Mouse (Mus musculus) midbrain, embryonic 14.5 days (tissue): ENCODE results near the gene Ric3. TPM values are rescaled to one million over a fixed set of nuclear protein-coding genes. Genes with fewer than 3 reads are reported as not detected.

Experiments used
- ATAC-seq: fragments of 200-750 bp; cut with Nextera tagmentation; 2 replicates; pipeline ENCODE4 v1.8.0; 2017; ENCODE audit warnings: moderate number of reproducible peaks, moderate library complexity; ENCODE audit not compliant: low FRiP score, low TSS enrichment
- DNase-seq: peaks from one replicate; pipeline ENCODE4 v3.0.0-alpha.2; 2015
- H3K27ac ChIP-seq: fragments of 300-500 bp; sonication (generic); replicated peaks from 2 replicates; pipeline ENCODE4 v1.5.1; 2014; ENCODE audit warnings: mild to moderate bottlenecking, low read depth, low read length, moderate library complexity
- H3K27me3 ChIP-seq: fragments of 300-500 bp; sonication (generic); 2 replicates; pipeline ENCODE4 v1.6.1; 2014; ENCODE audit warnings: low read length, control low read depth, mixed read lengths; ENCODE audit not compliant: control insufficient read depth, insufficient read depth
- H3K36me3 ChIP-seq: fragments of 300-500 bp; sonication (generic); 2 replicates; pipeline ENCODE4 v1.6.1; 2014; ENCODE audit warnings: low read length, control low read depth; ENCODE audit not compliant: control insufficient read depth, insufficient read depth
- H3K4me1 ChIP-seq: fragments of 300-500 bp; sonication (generic); 2 replicates; pipeline ENCODE4 v1.6.1; 2014; ENCODE audit warnings: mild to moderate bottlenecking, antibody characterized with exemption, low read length, control low read depth; ENCODE audit not compliant: control insufficient read depth, insufficient read depth
- H3K4me2 ChIP-seq: fragments of 300-500 bp; sonication (generic); 2 replicates; pipeline ENCODE4 v1.6.1; 2014; ENCODE audit warnings: mild to moderate bottlenecking, low read length, moderate library complexity
- H3K4me3 ChIP-seq: fragments of 300-500 bp; sonication (generic); replicated peaks from 2 replicates; pipeline ENCODE4 v1.5.1; 2014; ENCODE audit warnings: low read depth, low read length
- H3K9ac ChIP-seq: fragments of 300-500 bp; sonication (generic); replicated peaks from 2 replicates; pipeline ENCODE4 v1.6.1; 2014; ENCODE audit warnings: mild to moderate bottlenecking, low read length, moderate library complexity
- H3K9me3 ChIP-seq: fragments of 300-500 bp; sonication (generic); 2 replicates; pipeline ENCODE4 v1.6.1; 2016; ENCODE audit warnings: low read length, control low read depth, mixed read lengths; ENCODE audit not compliant: control insufficient read depth
- whole genome bisulfite sequencing: fragments of 180-500 bp; shearing (Covaris S2); extraction: QIAGEN DNeasy Blood & Tissue Kit; methylation state at CpG from one replicate; pipeline ENCODE4 v1.1.7; 2014; 5-methylcytosine and 5-hydroxymethylcytosine counted together
- polyA plus RNA-seq: library from polyadenylated mRNA; unstranded; fragments of >200 nt; fragmentation: Nextera tagmentation; extraction: Ambion mirVana; gene quantifications from 2 replicates; pipeline ENCODE4 v1.2.1, GENCODE M21; 2014

The Ric3 gene
- polyA plus RNA-seq, 1 experiment from 2014 or later = 36.1 TPM

DNA sequence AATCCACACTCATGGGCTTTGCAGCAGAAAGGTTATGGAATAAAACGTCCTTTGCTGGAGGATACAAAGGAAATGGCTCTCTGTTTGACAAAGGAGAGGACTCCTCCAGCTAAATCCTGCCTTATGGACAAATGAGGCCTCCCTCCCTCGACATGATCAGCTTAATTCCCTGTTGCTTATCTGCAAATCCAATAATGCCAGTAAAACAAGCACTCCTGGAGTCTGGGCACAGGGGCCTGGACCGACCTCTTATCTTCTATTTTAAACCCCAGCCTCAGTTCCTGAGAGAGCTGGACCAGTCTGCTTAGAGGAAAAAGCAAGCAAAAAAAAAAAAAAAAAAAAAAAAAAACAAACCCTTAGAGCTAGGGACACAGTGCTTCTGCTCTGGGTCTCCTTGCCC lies 79.5 kb downstream of the Ric3 start:
- H3K4me2 ChIP-seq = no peak overlapping the region
- no peak overlapping the region for H3K9ac ChIP-seq
- H3K27me3 ChIP-seq = no peaks in the 10 kb centered on the region
- no peak overlapping the region; the same call in 1 of the 2 replicates for H3K27ac ChIP-seq
- H3K4me1 ChIP-seq = no peaks in the 10 kb centered on the region
- DNase-seq (peak; percentile 19), ATAC-seq (no peak)
- 6% methylated on average over 3 of the region's 3 CpGs for WGBS
- no peak overlapping the region for H3K4me3 ChIP-seq
- no peaks in the 10 kb centered on the region for H3K36me3 ChIP-seq
- no peaks in the 10 kb centered on the region for H3K9me3 ChIP-seq

GRCm38 (mm10) chr7:109001971-109002370 lies 81.2 kb downstream of the Ric3 start:
- Histone ChIP-seq H3K36me3 (no peaks in the 10 kb centered on the region), H3K27me3 (no peaks in the 10 kb centered on the region), H3K27ac (no peak overlapping the region), H3K4me3 (no peak overlapping the region), H3K9ac (no peak overlapping the region), H3K4me2 (no peak overlapping the region), H3K4me1 (no peaks in the 10 kb centered on the region), H3K9me3 (no peaks in the 10 kb centered on the region)
- DNase-seq = no peak
- 87% methylated on average over 4 of the region's 4 CpGs for WGBS
- no peak for ATAC-seq

GRCm38 (mm10) chr7:109000315-109000954 lies 82.7 kb downstream of the Ric3 start:
- Histone ChIP-seq H3K9ac (no peak overlapping the region), H3K4me3 (no peak overlapping the region), H3K36me3 (no peaks in the 10 kb centered on the region), H3K4me1 (no peaks in the 10 kb centered on the region), H3K9me3 (no peaks in the 10 kb centered on the region), H3K4me2 (no peak overlapping the region), H3K27me3 (no peaks in the 10 kb centered on the region), H3K27ac (no peak overlapping the region)
- ATAC-seq (peak; percentile 48; the same call in 1 of the 2 replicates), DNase-seq (peak; percentile 68)
- WGBS = 37% methylated on average over 4 of the region's 4 CpGs

DNA sequence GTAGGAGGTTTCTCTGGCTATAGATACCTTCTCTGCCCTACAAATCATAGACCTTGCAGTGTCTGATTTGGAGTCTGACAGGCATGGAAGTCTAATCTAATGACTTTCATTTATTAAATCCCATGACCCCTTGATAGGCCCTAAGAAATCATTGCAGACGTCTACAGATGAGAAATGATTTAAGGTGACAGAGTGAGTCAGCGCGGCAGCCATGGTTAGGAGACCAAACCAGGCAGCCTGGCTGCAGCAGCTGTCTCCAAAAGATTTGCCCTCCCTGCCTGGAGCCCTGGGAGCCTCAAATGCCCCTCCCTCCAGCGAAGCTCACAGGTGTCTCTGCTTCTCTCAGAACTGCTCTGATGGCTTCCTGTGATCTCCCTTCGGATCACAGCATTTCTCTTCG lies 87.0 kb downstream of the Ric3 start:
- Histone ChIP-seq H3K27me3 (no peaks in the 10 kb centered on the region), H3K9me3 (no peaks in the 10 kb centered on the region), H3K4me3 (no peak overlapping the region), H3K27ac (no peak overlapping the region), H3K36me3 (no peaks in the 10 kb centered on the region), H3K4me2 (no peak overlapping the region), H3K4me1 (peaks cover 2% of the 10 kb centered on the region; the same call in 1 of the 2 replicates), H3K9ac (no peak overlapping the region)
- WGBS = 69% methylated on average over 6 of the region's 6 CpGs
- ATAC-seq = no peak
- DNase-seq = no peak

- H3K27ac ChIP-seq = no peak overlapping the region
- no peak overlapping the region for H3K4me3 ChIP-seq
- H3K36me3 ChIP-seq = no peaks in the 10 kb centered on the region
- H3K27me3 ChIP-seq = no peaks in the 10 kb centered on the region
- H3K4me2 ChIP-seq = no peak overlapping the region
- no peaks in the 10 kb centered on the region for H3K9me3 ChIP-seq
- 85% methylated on average over 3 of the region's 3 CpGs for WGBS
- H3K9ac ChIP-seq = no peak overlapping the region
- peaks cover 2% of the 10 kb centered on the region; the same call in 1 of the 2 replicates for H3K4me1 ChIP-seq
- ATAC-seq (no peak), DNase-seq (no peak)
These were observed 89.2 kb downstream of the Ric3 start for GRCm38 (mm10) chr7:108993881-108994291.

DNA sequence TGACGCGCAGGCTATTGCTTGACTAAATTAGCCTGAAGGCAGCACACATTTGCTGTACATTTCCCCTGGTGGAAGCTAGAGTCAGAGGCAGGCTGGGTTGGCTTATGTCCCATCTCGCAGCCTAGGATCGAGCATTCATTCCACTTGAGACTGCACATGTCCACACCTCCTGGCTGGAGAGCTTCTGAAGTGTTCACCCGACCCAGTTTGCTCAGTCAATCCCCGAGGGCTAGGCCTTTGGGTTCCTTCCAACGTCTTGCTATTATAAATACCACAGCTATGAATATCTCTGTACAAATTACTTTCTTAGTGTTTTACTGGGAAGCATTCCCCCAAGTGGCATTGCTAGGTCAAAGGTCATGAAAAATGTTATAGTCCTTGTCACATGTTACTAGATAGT lies 89.9 kb downstream of the Ric3 start:
- DNase-seq = no peak
- H3K4me1 ChIP-seq = peaks cover 2% of the 10 kb centered on the region; the same call in 1 of the 2 replicates

GRCm38 (mm10) chr7:108991207-108991606 lies 91.9 kb downstream of the Ric3 start:
- Histone ChIP-seq H3K27ac (no peak overlapping the region), H3K36me3 (no peaks in the 10 kb centered on the region), H3K27me3 (no peaks in the 10 kb centered on the region), H3K4me2 (no peak overlapping the region), H3K9ac (no peak overlapping the region), H3K9me3 (no peaks in the 10 kb centered on the region), H3K4me3 (no peak overlapping the region), H3K4me1 (peaks cover 2% of the 10 kb centered on the region; the same call in 1 of the 2 replicates)
- DNase-seq (no peak), ATAC-seq (no peak)
- WGBS = 89% methylated on average over 9 of the region's 9 CpGs

More for the DNA sequence above, 89.9 kb downstream of the Ric3 start:
- no peak overlapping the region for H3K4me2 ChIP-seq
- WGBS = 82% methylated on average over 7 of the region's 7 CpGs
- ATAC-seq = no peak
- no peaks in the 10 kb centered on the region for H3K36me3 ChIP-seq
- no peak overlapping the region for H3K4me3 ChIP-seq
- no peaks in the 10 kb centered on the region for H3K9me3 ChIP-seq
- H3K9ac ChIP-seq = no peak overlapping the region
- H3K27me3 ChIP-seq = no peaks in the 10 kb centered on the region
- H3K27ac ChIP-seq = no peak overlapping the region

DNA sequence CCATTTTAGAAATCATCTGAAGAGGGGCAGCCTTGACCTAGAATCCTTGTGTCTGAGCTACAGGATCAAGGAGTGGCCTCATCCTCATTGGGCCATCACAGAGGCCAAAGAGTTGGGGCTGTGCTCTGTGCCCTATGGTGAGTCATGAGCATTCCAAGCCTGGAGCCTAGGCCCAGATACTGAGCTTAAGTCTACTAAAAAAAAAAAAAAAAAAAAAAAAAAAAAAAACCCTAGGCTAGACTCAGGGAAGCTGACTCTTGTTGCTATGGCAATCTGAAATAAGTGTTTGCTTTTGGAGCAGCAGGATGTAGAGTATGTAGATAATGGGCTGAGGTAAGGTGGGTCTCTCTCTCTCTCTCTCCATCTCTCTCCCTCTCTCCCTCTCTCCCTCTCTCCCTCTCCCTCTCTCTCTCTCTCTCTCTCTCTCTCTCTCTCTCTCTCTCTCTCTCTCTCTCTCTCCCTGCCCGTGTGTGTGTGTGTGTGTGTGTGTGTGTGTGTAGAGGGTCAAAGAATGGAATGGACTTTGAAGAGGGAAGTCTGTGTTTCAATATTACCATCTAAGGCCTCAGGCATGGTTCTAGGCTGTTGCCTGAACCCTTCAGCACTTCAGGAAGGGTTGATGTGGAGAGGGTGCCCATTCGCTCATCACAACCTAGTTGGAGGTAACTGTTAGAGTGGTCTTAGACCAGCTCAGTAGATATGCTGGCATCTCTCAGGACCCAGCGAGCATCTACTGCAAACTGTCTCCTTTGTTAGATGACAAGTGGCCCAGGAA lies 97.0 kb downstream of the Ric3 start:
- ATAC-seq = no peak

More for the DNA sequence above, 97.0 kb downstream of the Ric3 start:
- no peak for DNase-seq
- Histone ChIP-seq H3K27me3 (no peaks in the 10 kb centered on the region), H3K4me3 (no peak overlapping the region), H3K4me2 (no peak overlapping the region), H3K4me1 (no peaks in the 10 kb centered on the region), H3K36me3 (no peaks in the 10 kb centered on the region), H3K9me3 (no peaks in the 10 kb centered on the region), H3K27ac (no peak overlapping the region), H3K9ac (no peak overlapping the region)
- 92% methylated on average over 2 of the region's 3 CpGs for WGBS
